Mouse (Mus musculus) monocyte, adult 2 months (primary cell): ENCODE data around the gene S1pr2.
A peak's percentile ranks its signal among the peaks of the same experiment; 100 is the strongest.
"Not testable (repeated sequence)": the region's sequence is repeated elsewhere in the genome, so short reads cannot be mapped to it uniquely, and the experiment has no call there.

ENCODE experiments used
- DNase-seq, 2 experiments: peaks; one replicate each; pipeline ENCODE4 v3.0.0; 2022; ENCODE audit warnings: low spot score in 2 of 2, low read depth in 1 of 2

Gene S1pr2

GRCm38 (mm10) chr9:21001651-21002200, 25.1 kb upstream of the S1pr2 start:
- no peak for DNase-seq

GRCm38 (mm10) chr9:21000811-21001210, 24.2 kb upstream of the S1pr2 start:
- DNase-seq = no peak

GRCm38 (mm10) chr9:20998337-20998736, 21.8 kb upstream of the S1pr2 start:
- DNase-seq = not testable (repeated sequence)

- no peak for DNase-seq
Measured at GRCm38 (mm10) chr9:20997065-20997464, 20.5 kb upstream of the S1pr2 start.

GRCm38 (mm10) chr9:20995069-20995468, 18.5 kb upstream of the S1pr2 start:
- DNase-seq = no peak

- DNase-seq = no peak
Measured at GRCm38 (mm10) chr9:20993165-20993898, 16.8 kb upstream of the S1pr2 start.

GRCm38 (mm10) chr9:20991587-20991986, 15.0 kb upstream of the S1pr2 start:
- no peak for DNase-seq

- no peak for DNase-seq
Measured at GRCm38 (mm10) chr9:20990861-20991260, 14.3 kb upstream of the S1pr2 start.

GRCm38 (mm10) chr9:20987953-20988352, 11.4 kb upstream of the S1pr2 start:
- DNase-seq = no peak

GRCm38 (mm10) chr9:20986952-20987686, 10.5 kb upstream of the S1pr2 start:
- no peak for DNase-seq

- DNase-seq = no peak
Measured at GRCm38 (mm10) chr9:20983169-20983568, 6.6 kb upstream of the S1pr2 start.

- DNase-seq = no peak
Measured at GRCm38 (mm10) chr9:20982171-20982570, 5.6 kb upstream of the S1pr2 start.

- no peak for DNase-seq
Measured at GRCm38 (mm10) chr9:20979769-20980168, 3.2 kb upstream of the S1pr2 start.

GRCm38 (mm10) chr9:20979181-20979580, 2.6 kb upstream of the S1pr2 start:
- no peak for DNase-seq

- no peak for DNase-seq
Measured at GRCm38 (mm10) chr9:20978409-20979095, 2.0 kb upstream of the S1pr2 start.

- DNase-seq = no peak
Measured at GRCm38 (mm10) chr9:20976961-20977689, 544 bp upstream of the S1pr2 start.

GRCm38 (mm10) chr9:20975431-20976215, 958 bp downstream of the S1pr2 start:
- DNase-seq = no peak

- DNase-seq = peak; percentile 26 to 31
Measured at GRCm38 (mm10) chr9:20973682-20974075, 2.9 kb downstream of the S1pr2 start.

GRCm38 (mm10) chr9:20973001-20973681, 3.4 kb downstream of the S1pr2 start:
- no peak for DNase-seq
